Mouse (Mus musculus) naive thymus-derived CD4-positive, alpha-beta T cell, adult 2 months (primary cell): Measurements from ENCODE around the gene Cd248.

Experiments
- DNase-seq: peaks from one replicate; pipeline ENCODE4 v3.0.0-alpha.2; 2011; ENCODE audit warnings: low read depth

The Cd248 gene

GRCm38 (mm10) chr19:5107556-5108270 is 39.8 kb downstream of the Cd248 start:
- DNase-seq, result no peak

- no peak for DNase-seq
These were observed 40.3 kb downstream of the Cd248 start for GRCm38 (mm10) chr19:5108271-5108575.

- DNase-seq, result no peak
These were observed 40.8 kb downstream of the Cd248 start for GRCm38 (mm10) chr19:5108702-5109101.

GRCm38 (mm10) chr19:5109659-5110453 is 42.0 kb downstream of the Cd248 start:
- DNase-seq, result peak; percentile 52

GRCm38 (mm10) chr19:5113783-5114182 is 45.9 kb downstream of the Cd248 start:
- no peak for DNase-seq

- peak; percentile 80 for DNase-seq
These were observed 49.9 kb downstream of the Cd248 start for GRCm38 (mm10) chr19:5117494-5118383.

GRCm38 (mm10) chr19:5118384-5118698 is 50.5 kb downstream of the Cd248 start, which contains the start of gene Klc2:
TSS of gene Klc2 (minus strand) at chr19:5118560.
- no peak for DNase-seq
